Mouse (Mus musculus): ENCODE measurements around the gene Wdr76.
"Not testable (repeated sequence)": the region's sequence is repeated elsewhere in the genome, so short reads cannot be mapped to it uniquely, and the experiment has no call there.

Gene Wdr76

GRCm38 (mm10) chr2:121518711-121519110 is 12.2 kb downstream of the Wdr76 start:
- DNase-seq (ENCODE audit: low spot score): not testable (repeated sequence)

- DNase-seq (ENCODE audit: low spot score): peak; percentile 48
Observed at GRCm38 (mm10) chr2:121522006-121522405, 15.5 kb downstream of the Wdr76 start.

- DNase-seq (ENCODE audit: low spot score): not testable (repeated sequence)
Observed at GRCm38 (mm10) chr2:121522830-121523229, 16.3 kb downstream of the Wdr76 start.

- no peak for DNase-seq (ENCODE audit: low spot score)
Observed at GRCm38 (mm10) chr2:121525056-121525455, 18.5 kb downstream of the Wdr76 start.

- DNase-seq (ENCODE audit: low spot score): no peak
Observed at GRCm38 (mm10) chr2:121544829-121545228, 38.3 kb downstream of the Wdr76 start.

GRCm38 (mm10) chr2:121549630-121550029 is 43.1 kb downstream of the Wdr76 start:
- no peak for DNase-seq (ENCODE audit: low spot score)

- no peak for DNase-seq (ENCODE audit: low spot score)
Observed at GRCm38 (mm10) chr2:121551271-121551670, 44.7 kb downstream of the Wdr76 start.

GRCm38 (mm10) chr2:121563117-121563516 is 56.6 kb downstream of the Wdr76 start:
- DNase-seq (ENCODE audit: low spot score): peak; percentile 13

GRCm38 (mm10) chr2:121565911-121566310 is 59.4 kb downstream of the Wdr76 start:
- DNase-seq (ENCODE audit: low spot score): no peak

- no peak for DNase-seq (ENCODE audit: low spot score)
Observed at GRCm38 (mm10) chr2:121570049-121570448, 63.5 kb downstream of the Wdr76 start.

GRCm38 (mm10) chr2:121570999-121571655 is 64.6 kb downstream of the Wdr76 start:
- DNase-seq (ENCODE audit: low spot score): no peak

- DNase-seq (ENCODE audit: low spot score): peak; percentile 62
Observed at GRCm38 (mm10) chr2:121571780-121572179, 65.3 kb downstream of the Wdr76 start.

- no peak for DNase-seq (ENCODE audit: low spot score)
Observed at GRCm38 (mm10) chr2:121574066-121574630, 67.6 kb downstream of the Wdr76 start.

- no peak for DNase-seq (ENCODE audit: low spot score)
Observed at GRCm38 (mm10) chr2:121575741-121576201, 69.2 kb downstream of the Wdr76 start.

GRCm38 (mm10) chr2:121582809-121583376 is 76.4 kb downstream of the Wdr76 start:
- DNase-seq (ENCODE audit: low spot score): no peak

- no peak for DNase-seq (ENCODE audit: low spot score)
Observed at GRCm38 (mm10) chr2:121583468-121584116, 77.1 kb downstream of the Wdr76 start.

- no peak for DNase-seq (ENCODE audit: low spot score)
Observed at GRCm38 (mm10) chr2:121584705-121585104, 78.2 kb downstream of the Wdr76 start.

GRCm38 (mm10) chr2:121587523-121588308 is 81.2 kb downstream of the Wdr76 start:
- DNase-seq (ENCODE audit: low spot score): peak; percentile 13

GRCm38 (mm10) chr2:121588309-121588694 is 81.8 kb downstream of the Wdr76 start:
- DNase-seq (ENCODE audit: low spot score): no peak

- DNase-seq (ENCODE audit: low spot score): no peak
Observed at GRCm38 (mm10) chr2:121594131-121594530, 87.6 kb downstream of the Wdr76 start.
